Mouse (Mus musculus): ENCODE measurements at regions not wholly inside any gene's neighbourhood (a gene's known extent, or its start where the extent isn't known, plus 50 kb on each side); places are given as distances from the start of the nearest gene placed in this dataset.

DNA sequence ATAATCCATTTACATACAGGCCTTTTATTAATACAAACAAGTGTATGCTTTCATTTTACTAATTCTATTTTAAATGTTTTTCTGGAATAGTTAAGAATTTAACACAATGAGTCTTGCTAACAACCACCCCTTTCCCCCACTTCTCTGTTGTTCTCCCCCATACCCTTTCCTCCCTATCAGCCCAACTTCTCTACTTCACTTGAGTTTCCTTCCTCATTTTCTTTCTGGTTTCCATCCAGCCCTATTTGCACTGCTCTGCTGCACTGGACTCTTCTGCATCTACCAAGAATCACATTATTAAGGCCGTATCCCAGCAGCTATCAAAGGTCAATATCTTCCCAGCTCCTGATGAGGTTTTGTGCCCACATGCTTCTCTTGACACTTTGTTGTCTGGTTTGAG lies 145.9 kb downstream of the Fam174a start:
- TF ChIP-seq POLR2A (IDR thresholded peaks at IDR 0.05; ENCODE audit: low read depth, low read length) (no peak), CTCF (IDR thresholded peaks at IDR 0.05; ENCODE audit: extremely low read depth, insufficient read depth, insufficient read length, insufficient replicate concordance) (no peak)
